Mouse (Mus musculus): ENCODE measurements around the gene Ucn. TPM values are rescaled to one million over a fixed set of nuclear protein-coding genes. Genes with fewer than 3 reads are reported as not detected.

The Ucn gene
- polyA plus RNA-seq, 1 experiment from 2014 or later: not detected

- 89% methylated on average over 4 of the region's 4 CpGs for WGBS
Measured at GRCm38 (mm10) chr5:31149781-31150180, 11.2 kb upstream of the Ucn start.

GRCm38 (mm10) chr5:31138968-31139425 lies 368 bp upstream of the Ucn start:
- Histone ChIP-seq H3K27me3 (peaks cover 62% of the 10 kb centered on the region), H3K4me3 (replicated peaks) (peak overlapping the region; percentile 33), H3K9ac (no peak overlapping the region), H3K36me3 (peaks cover 19% of the 10 kb centered on the region), H3K4me1 (peaks cover 24% of the 10 kb centered on the region), H3K4me2 (peak overlapping the region; percentile 57), H3K27ac (no peak overlapping the region), H3K9me3 (replicated peaks) (no peaks in the 10 kb centered on the region)
- WGBS: 13% methylated on average over 9 of the region's 9 CpGs
- no peak for ATAC-seq (replicated peaks; ENCODE audit: low FRiP score)

More at GRCm38 (mm10) chr5:31149781-31150180, 11.2 kb upstream of the Ucn start:
- Histone ChIP-seq H3K36me3 (peaks cover 24% of the 10 kb centered on the region), H3K9ac (no peak overlapping the region), H3K27me3 (no peaks in the 10 kb centered on the region), H3K9me3 (replicated peaks) (no peaks in the 10 kb centered on the region), H3K4me1 (peaks cover 14% of the 10 kb centered on the region), H3K27ac (no peak overlapping the region), H3K4me2 (no peak overlapping the region), H3K4me3 (replicated peaks) (no peak overlapping the region)
- ATAC-seq (replicated peaks; ENCODE audit: low FRiP score): no peak

- H3K4me2 ChIP-seq: peak overlapping the region; percentile 57
- ATAC-seq (replicated peaks; ENCODE audit: low FRiP score): no peak
- H3K27me3 ChIP-seq: peaks cover 65% of the 10 kb centered on the region
- peaks cover 12% of the 10 kb centered on the region for H3K36me3 ChIP-seq
- H3K27ac ChIP-seq: no peak overlapping the region
- peaks cover 24% of the 10 kb centered on the region for H3K4me1 ChIP-seq
- no peaks in the 10 kb centered on the region for H3K9me3 ChIP-seq (replicated peaks)
- no peak overlapping the region for H3K9ac ChIP-seq
- WGBS: under 1% methylated on average over 13 of the region's 13 CpGs
- peak overlapping the region; percentile 33 for H3K4me3 ChIP-seq (replicated peaks)
Measured at GRCm38 (mm10) chr5:31137658-31138057, 971 bp downstream of the Ucn start.

GRCm38 (mm10) chr5:31136730-31137424 lies 1.8 kb downstream of the Ucn start:
- H3K27me3 ChIP-seq: peaks cover 65% of the 10 kb centered on the region
- H3K9me3 ChIP-seq (replicated peaks): no peaks in the 10 kb centered on the region
- no peak overlapping the region for H3K27ac ChIP-seq
- no peak overlapping the region for H3K9ac ChIP-seq
- peaks cover 9% of the 10 kb centered on the region for H3K36me3 ChIP-seq
- peak overlapping the region; percentile 33; the same call in 1 of the 2 replicates for H3K4me3 ChIP-seq (replicated peaks)
- peaks cover 24% of the 10 kb centered on the region for H3K4me1 ChIP-seq
- WGBS: under 1% methylated on average over 33 of the region's 33 CpGs
- no peak for ATAC-seq (replicated peaks; ENCODE audit: low FRiP score)
- H3K4me2 ChIP-seq: peak overlapping the region; percentile 57

- H3K36me3 ChIP-seq: no peaks in the 10 kb centered on the region
- H3K4me2 ChIP-seq: no peak overlapping the region
- no peaks in the 10 kb centered on the region for H3K9me3 ChIP-seq (replicated peaks)
- H3K4me3 ChIP-seq (replicated peaks): no peak overlapping the region
- ATAC-seq (replicated peaks; ENCODE audit: low FRiP score): no peak
- H3K9ac ChIP-seq: no peak overlapping the region
- no peaks in the 10 kb centered on the region for H3K4me1 ChIP-seq
- H3K27me3 ChIP-seq: 0 out of 2 replicates have a peak, but pooled peaks cover 4% of the 10 kb centered on the region
- no peak overlapping the region for H3K27ac ChIP-seq
- WGBS: 42% methylated on average over 5 of the region's 5 CpGs
Measured at GRCm38 (mm10) chr5:31126050-31126449, 12.6 kb downstream of the Ucn start.

- Histone ChIP-seq H3K36me3 (no peaks in the 10 kb centered on the region), H3K27me3 (no peaks in the 10 kb centered on the region)
Measured at GRCm38 (mm10) chr5:31123481-31123880, 15.1 kb downstream of the Ucn start.

GRCm38 (mm10) chr5:31121111-31121510 lies 17.5 kb downstream of the Ucn start:
- Histone ChIP-seq H3K36me3 (no peaks in the 10 kb centered on the region), H3K9me3 (replicated peaks) (no peaks in the 10 kb centered on the region), H3K4me2 (no peak overlapping the region), H3K4me3 (replicated peaks) (no peak overlapping the region), H3K4me1 (0 out of 2 replicates have a peak, but pooled peaks cover 7% of the 10 kb centered on the region), H3K27ac (no peak overlapping the region), H3K27me3 (peaks cover 8% of the 10 kb centered on the region), H3K9ac (no peak overlapping the region)
- no peak for ATAC-seq (replicated peaks; ENCODE audit: low FRiP score)
- WGBS: 78% methylated on average over 8 of the region's 8 CpGs

More at GRCm38 (mm10) chr5:31123481-31123880, 15.1 kb downstream of the Ucn start:
- no peak for ATAC-seq (replicated peaks; ENCODE audit: low FRiP score)
- H3K4me1 ChIP-seq: no peaks in the 10 kb centered on the region
- WGBS: 47% methylated on average over 2 of the region's 2 CpGs
- no peak overlapping the region for H3K9ac ChIP-seq
- no peak overlapping the region for H3K27ac ChIP-seq
- H3K9me3 ChIP-seq (replicated peaks): no peaks in the 10 kb centered on the region
- H3K4me2 ChIP-seq: no peak overlapping the region
- H3K4me3 ChIP-seq (replicated peaks): no peak overlapping the region

GRCm38 (mm10) chr5:31116912-31117311 lies 21.7 kb downstream of the Ucn start:
- Histone ChIP-seq H3K27me3 (peaks cover 8% of the 10 kb centered on the region), H3K4me3 (replicated peaks) (no peak overlapping the region), H3K4me1 (0 out of 2 replicates have a peak, but pooled peaks cover 7% of the 10 kb centered on the region), H3K9me3 (replicated peaks) (no peaks in the 10 kb centered on the region), H3K9ac (no peak overlapping the region), H3K36me3 (no peaks in the 10 kb centered on the region), H3K4me2 (no peak overlapping the region), H3K27ac (no peak overlapping the region)
- WGBS: 24% methylated on average over 10 of the region's 10 CpGs
- ATAC-seq (replicated peaks; ENCODE audit: low FRiP score): no peak

GRCm38 (mm10) chr5:31116354-31116753 lies 22.3 kb downstream of the Ucn start, which contains the start of gene Trim54:
Gene Trim54 (plus strand): TSS chr5:31116712.
- H3K36me3 ChIP-seq: no peaks in the 10 kb centered on the region
- H3K27ac ChIP-seq: no peak within 1 kb of the TSS
- H3K4me2 ChIP-seq: no peak within 1 kb of the TSS
- WGBS: 23% methylated on average over 3 of the region's 3 CpGs
- no peak within 1 kb of the TSS for H3K4me3 ChIP-seq (replicated peaks)
- peaks cover 8% of the 10 kb centered on the region for H3K27me3 ChIP-seq
- H3K9ac ChIP-seq: no peak within 1 kb of the TSS
- 0 out of 2 replicates have a peak, but pooled peaks cover 7% of the 10 kb centered on the region for H3K4me1 ChIP-seq
- no peak for ATAC-seq (replicated peaks; ENCODE audit: low FRiP score)
- H3K9me3 ChIP-seq (replicated peaks): no peaks in the 10 kb centered on the region

GRCm38 (mm10) chr5:31110781-31111180 lies 27.8 kb downstream of the Ucn start:
- H3K4me2 ChIP-seq: no peak overlapping the region
- no peaks in the 10 kb centered on the region for H3K36me3 ChIP-seq
- H3K27ac ChIP-seq: no peak overlapping the region
- ATAC-seq (replicated peaks; ENCODE audit: low FRiP score): no peak
- H3K9ac ChIP-seq: no peak overlapping the region
- no peaks in the 10 kb centered on the region for H3K4me1 ChIP-seq
- 29% methylated on average over 7 of the region's 7 CpGs for WGBS
- H3K4me3 ChIP-seq (replicated peaks): no peak overlapping the region
- H3K9me3 ChIP-seq (replicated peaks): no peaks in the 10 kb centered on the region
- 0 out of 2 replicates have a peak, but pooled peaks cover 4% of the 10 kb centered on the region for H3K27me3 ChIP-seq

- H3K4me2 ChIP-seq: no peak within 1 kb of the TSS
- no peak within 1 kb of the TSS for H3K27ac ChIP-seq
- ATAC-seq (replicated peaks; ENCODE audit: low FRiP score): no peak
- no peak within 1 kb of the TSS for H3K4me3 ChIP-seq (replicated peaks)
- no peaks in the 10 kb centered on the region for H3K4me1 ChIP-seq
- no peaks in the 10 kb centered on the region for H3K36me3 ChIP-seq
- 90% methylated on average over 18 of the region's 18 CpGs for WGBS
- H3K27me3 ChIP-seq: peaks cover 20% of the 10 kb centered on the region; the same call in 1 of the 2 replicates
- no peak within 1 kb of the TSS for H3K9ac ChIP-seq
- H3K9me3 ChIP-seq (replicated peaks): no peaks in the 10 kb centered on the region
Measured at GRCm38 (mm10) chr5:31108000-31108490, 30.6 kb downstream of the Ucn start, which contains the start of gene Slc30a3. Gene Slc30a3 (minus strand): TSS chr5:31108237.

GRCm38 (mm10) chr5:31105814-31106335 lies 32.8 kb downstream of the Ucn start, which contains the start of gene Dnajc5g:
Gene Dnajc5g (plus strand): TSS chr5:31106285.
- no peak within 1 kb of the TSS for H3K4me3 ChIP-seq (replicated peaks)
- no peak within 1 kb of the TSS for H3K9ac ChIP-seq
- H3K9me3 ChIP-seq (replicated peaks): no peaks in the 10 kb centered on the region
- no peaks in the 10 kb centered on the region for H3K36me3 ChIP-seq
- no peak for ATAC-seq (replicated peaks; ENCODE audit: low FRiP score)
- H3K27me3 ChIP-seq: peaks cover 20% of the 10 kb centered on the region; the same call in 1 of the 2 replicates
- H3K27ac ChIP-seq: no peak within 1 kb of the TSS
- WGBS: 87% methylated on average over 9 of the region's 9 CpGs
- H3K4me1 ChIP-seq: no peaks in the 10 kb centered on the region
- no peak within 1 kb of the TSS for H3K4me2 ChIP-seq

Measured in kidney, embryonic 15.5 days (tissue).